Mouse (Mus musculus) olfactory bulb, adult 2 months (tissue): ENCODE results near the gene Ints2. TPM values are rescaled to one million over a fixed set of nuclear protein-coding genes. Genes with fewer than 3 reads are reported as not detected.

Experiments
- H3K27ac ChIP-seq: fragments of 200-500 bp; 2 replicates; pipeline ENCODE4 v1.5.1; 2012; ENCODE audit warnings: low read depth, low read length; ENCODE audit not compliant: insufficient read depth
- H3K4me1 ChIP-seq: fragments of 200-500 bp; 2 replicates; pipeline ENCODE4 v1.6.1; 2012; ENCODE audit warnings: low read length; ENCODE audit not compliant: control insufficient read depth, insufficient read depth
- H3K4me3 ChIP-seq: fragments of 200-500 bp; 2 replicates; pipeline ENCODE4 v1.5.1; 2012; ENCODE audit warnings: mild to moderate bottlenecking, low read depth, low read length, moderate library complexity; ENCODE audit not compliant: insufficient read depth
- CTCF ChIP-seq: fragments of 200-500 bp; IDR thresholded peaks from 2 replicates; pipeline ENCODE4 v1.5.1; 2012; ENCODE audit warnings: low read depth, mild to moderate bottlenecking, low read length, moderate library complexity; ENCODE audit not compliant: insufficient read depth
- POLR2A ChIP-seq: fragments of 200-500 bp; IDR thresholded peaks from 2 replicates; pipeline ENCODE4 v1.6.1; 2012; ENCODE audit warnings: mild to moderate bottlenecking, low read depth, low read length, moderate library complexity; ENCODE audit not compliant: insufficient read depth
- WGBS: fragments of 180-500 bp; shearing (Covaris S2); methylation state at CpG from one replicate; pipeline ENCODE4 v1.1.7; 2018; 5-methylcytosine and 5-hydroxymethylcytosine counted together
- polyA plus RNA-seq: library from polyadenylated mRNA; stranded (reverse); fragments of >200 nt; gene quantifications from 2 replicates; pipeline ENCODE4 v1.2.4, GENCODE M21; 2012; ENCODE audit warnings: low replicate concordance; ENCODE audit not compliant: missing spikeins, insufficient read depth, insufficient read length

Ints2 gene
- polyA plus RNA-seq, 1 experiment = not detected

DNA sequence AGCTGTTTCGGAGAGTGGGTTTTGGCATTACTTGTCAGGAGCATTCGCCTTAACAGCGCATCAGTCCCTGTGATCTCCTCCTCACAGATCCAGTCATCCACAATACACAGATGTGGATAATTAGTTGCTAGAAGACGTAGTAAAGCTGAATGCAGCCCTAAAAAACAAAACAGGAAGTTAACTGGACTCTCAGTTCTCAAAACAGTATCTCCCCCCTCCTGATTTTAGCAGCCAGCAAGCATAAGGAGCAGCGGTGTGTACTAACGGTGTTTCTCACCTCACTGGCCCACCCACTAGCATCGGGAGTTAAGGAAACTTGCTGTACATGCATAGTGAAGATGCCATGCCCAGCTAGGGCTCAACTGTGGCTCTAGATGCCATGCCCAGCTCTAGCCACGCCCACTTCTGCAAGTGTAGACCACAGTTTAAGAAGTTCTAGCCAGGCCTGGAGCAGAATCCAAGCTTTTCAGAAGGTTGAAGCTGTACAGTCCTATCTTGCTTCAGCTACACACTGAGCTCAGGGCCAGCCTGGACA lies 30.7 kb downstream of the Ints2 start:
- Histone ChIP-seq H3K27ac (no peak overlapping the region), H3K4me3 (no peak overlapping the region), H3K4me1 (no peaks in the 10 kb centered on the region)
- TF ChIP-seq CTCF (no peak), POLR2A (no peak)
- 73% methylated on average over 8 of the region's 8 CpGs for WGBS

DNA sequence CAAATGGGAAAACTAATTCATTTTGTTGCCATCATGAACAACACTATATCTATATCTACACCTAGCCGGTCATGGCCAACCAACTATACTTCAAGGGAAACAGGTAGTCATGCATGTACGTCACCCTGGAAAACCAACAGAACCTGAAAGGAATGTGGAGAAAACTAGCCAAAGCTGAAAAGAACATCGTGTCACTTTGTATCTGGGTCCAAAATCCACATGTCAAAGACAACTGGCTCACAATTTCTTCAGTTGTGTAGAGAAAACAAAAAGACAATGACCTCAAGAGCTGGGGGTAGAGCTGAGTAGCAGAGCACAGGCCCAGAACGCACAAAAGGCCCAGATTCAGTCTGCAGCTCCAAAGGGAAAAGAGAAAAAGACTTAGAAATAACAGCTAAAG lies 31.6 kb downstream of the Ints2 start:
- Histone ChIP-seq H3K4me3 (no peak overlapping the region), H3K27ac (no peak overlapping the region), H3K4me1 (no peaks in the 10 kb centered on the region)
- TF ChIP-seq POLR2A (no peak), CTCF (no peak)
- WGBS = 65% methylated on average over 4 of the region's 4 CpGs

DNA sequence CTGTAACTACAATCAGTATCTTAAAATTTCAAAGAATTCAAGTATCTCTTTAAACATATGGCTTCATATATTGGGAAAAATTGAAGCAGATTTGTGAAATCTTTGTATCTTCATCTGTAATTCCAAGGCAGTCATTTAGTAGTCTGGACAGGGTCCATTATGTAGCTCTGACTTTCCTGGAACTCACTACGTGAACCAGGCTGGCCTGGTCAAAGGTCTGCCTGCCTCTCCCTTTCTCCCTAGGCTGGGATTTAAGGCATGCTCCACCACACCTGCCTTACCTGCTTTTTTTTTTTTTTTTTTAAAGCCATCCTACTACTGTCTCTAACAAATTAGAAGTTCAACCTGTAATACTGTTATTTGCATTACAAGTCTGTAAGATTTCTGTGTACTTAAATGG lies 45.6 kb downstream of the Ints2 start:
- TF ChIP-seq CTCF = no peak
- no peak for TF ChIP-seq POLR2A
- WGBS = 70% methylated on average over 1 of the region's 1 CpGs
- H3K27ac ChIP-seq = no peak overlapping the region

DNA sequence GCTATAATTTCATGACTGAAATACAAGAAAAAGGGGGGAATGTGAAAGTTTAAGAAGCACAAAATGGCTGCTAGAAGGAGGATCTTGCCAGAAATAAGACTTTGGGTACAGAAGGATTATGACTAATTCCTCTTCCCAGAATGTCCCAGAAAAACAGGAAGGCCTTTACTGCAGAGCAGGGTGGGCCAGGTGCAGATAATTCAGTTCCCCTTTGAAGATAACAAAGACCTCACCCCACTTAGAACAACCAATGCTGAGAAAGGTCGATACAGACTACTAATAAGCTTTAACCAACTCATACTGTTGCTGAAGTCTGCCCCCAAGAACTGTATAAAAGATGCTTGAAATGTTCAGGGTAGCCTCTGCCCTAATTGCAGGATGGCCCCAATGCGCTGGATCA lies 48.3 kb downstream of the Ints2 start:
- Histone ChIP-seq H3K4me3 (no peak overlapping the region), H3K27ac (no peak overlapping the region), H3K4me1 (no peaks in the 10 kb centered on the region)
- WGBS = 80% methylated on average over 2 of the region's 2 CpGs
- TF ChIP-seq CTCF (no peak), POLR2A (no peak)

More for the DNA sequence above, 45.6 kb downstream of the Ints2 start:
- no peak overlapping the region for H3K4me3 ChIP-seq
- H3K4me1 ChIP-seq = no peaks in the 10 kb centered on the region

DNA sequence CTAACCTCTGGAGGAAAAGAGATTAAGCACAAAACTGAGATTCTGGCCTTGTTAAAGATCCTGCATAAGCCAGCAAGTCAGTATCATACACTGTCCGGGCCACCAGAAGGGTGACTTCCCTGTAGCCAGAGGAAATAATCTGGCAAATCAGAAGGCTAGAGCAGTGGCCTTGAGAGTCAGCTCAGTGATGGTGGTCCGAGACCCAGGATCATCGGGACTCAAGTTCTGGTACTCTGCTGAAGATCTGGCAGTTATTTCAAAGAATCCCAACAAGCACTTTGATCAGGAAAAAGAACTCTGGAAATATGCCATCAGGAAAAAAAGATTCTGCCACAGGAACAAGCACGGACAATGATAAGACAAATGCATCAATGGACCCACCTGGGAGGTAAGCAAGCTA lies 51.5 kb downstream of the Ints2 start:
- TF ChIP-seq POLR2A (no peak), CTCF (no peak)
- 91% methylated on average over 4 of the region's 4 CpGs for WGBS
- Histone ChIP-seq H3K4me1 (peaks cover 5% of the 10 kb centered on the region; the same call in 1 of the 2 replicates), H3K4me3 (no peak overlapping the region), H3K27ac (no peak overlapping the region)

DNA sequence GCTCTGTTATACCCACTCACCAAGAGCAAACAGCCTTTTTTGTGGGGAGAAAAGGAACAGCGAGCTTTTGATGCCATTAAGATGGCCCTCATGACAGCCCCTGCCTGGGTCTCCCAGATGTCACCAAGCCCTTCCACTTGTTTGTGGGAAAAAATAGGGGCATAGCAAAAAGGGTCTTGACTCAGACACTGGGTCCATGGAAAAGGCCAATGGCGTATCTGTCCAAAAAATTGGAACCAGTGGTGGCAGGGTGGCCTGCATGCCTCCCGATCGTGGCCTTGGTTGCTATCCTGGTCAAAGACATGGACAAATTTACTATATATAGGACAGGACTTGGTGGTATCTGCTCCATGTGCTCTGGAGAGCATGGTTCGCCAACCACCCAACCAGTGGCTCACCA lies 52.3 kb downstream of the Ints2 start:
- peaks cover 7% of the 10 kb centered on the region for H3K4me1 ChIP-seq
- H3K27ac ChIP-seq = no peak overlapping the region
- WGBS = 97% methylated on average over 5 of the region's 5 CpGs
- TF ChIP-seq CTCF (no peak), POLR2A (no peak)
- H3K4me3 ChIP-seq = no peak overlapping the region

DNA sequence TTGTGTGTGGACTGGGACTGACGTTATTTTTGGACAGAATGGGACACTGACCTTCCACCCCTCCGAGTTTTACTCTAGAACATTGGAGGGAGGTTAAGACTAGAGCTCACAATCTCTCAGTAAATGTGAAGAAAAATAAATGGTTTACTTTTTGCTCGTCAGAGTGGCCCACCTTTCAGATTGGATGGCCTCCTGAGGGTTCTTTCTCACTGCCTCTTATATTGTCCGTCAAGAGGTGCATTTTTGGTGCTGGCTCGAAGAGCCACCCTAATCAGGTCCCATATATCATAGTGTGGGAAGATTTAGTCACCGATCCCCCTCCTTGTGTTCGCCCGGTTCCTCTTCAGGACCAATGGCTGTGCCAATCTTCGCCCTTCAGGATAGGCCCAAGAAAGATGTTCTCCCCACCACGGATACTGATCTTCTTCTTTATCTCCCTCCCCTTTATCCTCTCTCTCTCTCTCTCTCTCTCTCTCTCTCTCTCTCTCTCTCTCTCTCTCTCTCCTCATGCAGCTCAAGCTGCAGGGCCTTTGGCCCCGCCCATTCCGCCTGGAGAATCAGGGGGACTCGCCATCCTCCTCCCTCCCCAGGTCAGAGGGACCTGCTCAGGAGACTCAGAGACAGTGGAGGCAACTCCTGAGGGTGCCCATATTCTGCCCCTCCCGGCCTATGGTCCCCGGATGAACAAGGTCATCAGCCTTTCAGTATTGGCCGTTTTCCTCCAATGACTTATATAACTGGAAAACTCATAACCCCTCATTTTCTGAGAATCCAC lies 55.3 kb downstream of the Ints2 start:
- TF ChIP-seq CTCF = no peak
- no peak for TF ChIP-seq POLR2A
- peak overlapping the region; percentile 83 for H3K4me3 ChIP-seq
- H3K27ac ChIP-seq = no peak overlapping the region
- 47% methylated on average over 16 of the region's 16 CpGs for whole genome bisulfite sequencing
- H3K4me1 ChIP-seq = peaks cover 7% of the 10 kb centered on the region

DNA sequence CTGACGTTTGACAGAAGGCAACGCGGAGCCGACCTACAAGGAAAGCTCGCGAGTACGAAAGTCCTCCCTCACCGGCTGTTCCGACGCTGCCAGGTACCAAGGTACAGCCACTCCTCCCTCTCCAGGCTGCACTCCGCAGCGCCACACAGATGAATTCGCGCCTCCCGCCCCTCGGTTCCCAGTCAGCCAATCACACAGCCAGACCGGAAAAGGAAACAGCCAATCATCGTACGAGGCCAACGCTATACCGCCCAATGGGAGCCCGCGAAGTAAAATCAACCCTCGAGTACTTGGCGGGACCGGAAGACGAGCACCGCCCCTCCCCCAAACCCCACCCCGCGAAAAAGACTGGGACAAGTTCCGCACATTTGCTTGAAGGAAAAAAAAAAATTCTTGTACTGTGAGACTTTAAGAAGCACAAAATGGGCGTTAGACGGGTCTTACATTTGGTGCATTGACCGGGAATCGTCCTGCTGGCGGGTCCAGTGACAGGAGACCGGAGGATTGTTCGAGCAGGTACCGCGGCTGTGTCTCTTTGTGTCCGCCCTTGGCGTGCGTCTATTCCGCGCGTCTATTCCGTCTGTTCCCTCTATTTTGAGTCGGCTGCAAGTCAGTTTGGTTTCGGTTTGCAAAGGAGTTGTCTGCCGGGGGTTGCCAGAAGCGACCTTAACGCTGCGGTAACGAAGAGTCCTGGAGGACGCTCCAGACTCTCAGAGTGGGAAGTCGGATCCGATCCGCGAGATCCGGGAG lies 56.2 kb downstream of the Ints2 start, which contains the start of gene Brip1:
Gene Brip1, minus strand, starts transcription at position 157 of the 750 bp plus-strand sequence.
- no peak within 1 kb of the TSS for H3K27ac ChIP-seq
- peaks cover 7% of the 10 kb centered on the region for H3K4me1 ChIP-seq
- H3K4me3 ChIP-seq = peak within 1 kb of the TSS; percentile 83
- TF ChIP-seq CTCF (no peak), POLR2A (no peak; the same call in 1 of the 2 replicates)
- WGBS = under 1% methylated on average over 60 of the region's 60 CpGs

DNA sequence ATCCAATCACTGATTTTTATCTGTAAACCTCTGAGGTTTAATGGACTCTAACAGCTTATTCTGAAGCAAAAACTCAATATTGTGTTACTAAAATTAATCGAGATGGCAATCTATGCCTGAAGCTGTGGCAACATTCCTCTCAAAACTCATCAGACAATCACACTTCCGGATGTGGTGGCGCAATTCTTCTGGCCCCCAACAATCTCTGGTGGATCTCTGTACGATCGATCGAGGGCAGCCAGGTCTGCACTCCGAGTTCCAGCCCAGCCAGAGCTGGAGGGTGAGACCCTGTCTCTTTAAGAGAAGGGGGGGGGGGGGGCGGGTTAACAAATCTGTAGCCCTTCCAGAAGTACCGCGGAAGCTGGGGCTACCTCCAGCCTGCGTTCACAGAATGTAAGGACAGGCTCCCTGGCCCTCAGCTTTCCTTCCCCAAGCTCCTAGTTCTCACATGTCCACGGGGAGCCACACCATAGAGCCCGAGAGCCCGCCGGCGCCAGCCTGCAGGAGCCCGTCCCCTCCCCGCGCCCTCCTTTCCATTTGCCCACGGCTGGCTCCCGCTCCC lies 56.8 kb downstream of the Ints2 start:
- H3K4me1 ChIP-seq = peaks cover 7% of the 10 kb centered on the region
- no peak for TF ChIP-seq POLR2A
- TF ChIP-seq CTCF = no peak
- 1% methylated on average over 21 of the region's 21 CpGs for WGBS
- no peak overlapping the region for H3K27ac ChIP-seq
- H3K4me3 ChIP-seq = peak overlapping the region; percentile 83
